Mouse (Mus musculus) liver, postnatal 0 days (tissue): Measurements from ENCODE around the gene Cd86. TPM values are rescaled to one million over a fixed set of nuclear protein-coding genes. Genes with fewer than 3 reads are reported as not detected.

Experiments used
- ATAC-seq: fragments of 200-750 bp; cut with Nextera tagmentation; 2 replicates; pipeline ENCODE4 v1.8.0; 2017; ENCODE audit warnings: mild to moderate bottlenecking, moderate library complexity
- DNase-seq: peaks from one replicate; pipeline ENCODE4 v3.0.0-alpha.2; 2016
- H3K27ac ChIP-seq: fragments of 300-500 bp; sonication (generic); 2 replicates; pipeline ENCODE4 v1.5.1; 2014; ENCODE audit warnings: antibody characterized with exemption, moderate library complexity, mild to moderate bottlenecking, low read depth
- H3K27me3 ChIP-seq: fragments of 300-500 bp; sonication (generic); 2 replicates; pipeline ENCODE4 v1.6.1; 2014; ENCODE audit warnings: low read length, control low read depth, mixed read lengths; ENCODE audit not compliant: insufficient read depth
- H3K36me3 ChIP-seq: fragments of 300-500 bp; sonication (generic); replicated peaks from 2 replicates; pipeline ENCODE4 v1.6.1; 2014; ENCODE audit warnings: mild to moderate bottlenecking, control low read depth, low read length, moderate library complexity, mixed read lengths; ENCODE audit not compliant: insufficient read depth
- H3K4me1 ChIP-seq: fragments of 300-500 bp; sonication (generic); 2 replicates; pipeline ENCODE4 v1.6.1; 2014; ENCODE audit warnings: antibody characterized with exemption, mild to moderate bottlenecking, control low read depth; ENCODE audit not compliant: insufficient read depth
- H3K4me2 ChIP-seq: fragments of 300-500 bp; sonication (generic); 2 replicates; pipeline ENCODE4 v1.6.1; 2014; ENCODE audit warnings: low read depth, mild to moderate bottlenecking, low read length, moderate library complexity, mixed read lengths
- H3K4me3 ChIP-seq: fragments of 300-500 bp; sonication (generic); 2 replicates; pipeline ENCODE4 v1.5.1; 2014; ENCODE audit warnings: low read depth, low read length
- H3K9ac ChIP-seq: fragments of 300-500 bp; sonication (generic); replicated peaks from 2 replicates; pipeline ENCODE4 v1.6.1; 2014; ENCODE audit warnings: mild to moderate bottlenecking, moderate library complexity
- H3K9me3 ChIP-seq: fragments of 300-500 bp; sonication (generic); 2 replicates; pipeline ENCODE4 v1.6.1; 2016; ENCODE audit warnings: mild to moderate bottlenecking, control low read depth, low read length, mixed read lengths
- CTCF ChIP-seq: sonication (generic); IDR thresholded peaks from 2 replicates; pipeline ENCODE4 v1.5.1; 2016; ENCODE audit warnings: antibody characterized with exemption, low read depth
- EP300 ChIP-seq: IDR thresholded peaks from 2 replicates; pipeline ENCODE4 v1.6.1; 2016; ENCODE audit warnings: antibody characterized with exemption, low read depth, mild to moderate bottlenecking
- WGBS: fragments of 180-500 bp; shearing (Covaris S2); extraction: QIAGEN DNeasy Blood & Tissue Kit; methylation state at CpG from one replicate; pipeline ENCODE4 v1.1.7; 2014; ENCODE audit not compliant: insufficient replicate concordance; 5-methylcytosine and 5-hydroxymethylcytosine counted together
- polyA plus RNA-seq: library from polyadenylated mRNA; unstranded; fragments of >200 nt; fragmentation: Nextera tagmentation; extraction: Ambion mirVana; gene quantifications from 2 replicates; pipeline ENCODE4 v1.2.1, GENCODE M21; 2015

The Cd86 gene
- polyA plus RNA-seq, result 7.7 and 9.3 TPM in 2 replicates

GRCm38 (mm10) chr16:36665782-36666181 lies at the start of gene Cd86:
TSS of gene Cd86 (minus strand) at chr16:36666081.
- Histone ChIP-seq H3K27ac (no peak within 1 kb of the TSS), H3K27me3 (no peaks in the 10 kb centered on the region), H3K9ac (no peak within 1 kb of the TSS), H3K9me3 (no peaks in the 10 kb centered on the region), H3K4me2 (peak within 1 kb of the TSS; percentile 47), H3K4me1 (peaks cover 4% of the 10 kb centered on the region; the same call in 1 of the 2 replicates), H3K36me3 (no peaks in the 10 kb centered on the region), H3K4me3 (peak within 1 kb of the TSS; percentile 29; the same call in 1 of the 2 replicates)
- DNase-seq, result peak; percentile 24
- no peak for ATAC-seq
- TF ChIP-seq EP300 (no peak), CTCF (no peak)
- WGBS, result 27% methylated on average over 13 of the region's 13 CpGs

GRCm38 (mm10) chr16:36711760-36712159 lies 45.9 kb upstream of the Cd86 start:
- no peaks in the 10 kb centered on the region for H3K27me3 ChIP-seq
- H3K4me3 ChIP-seq, result no peak overlapping the region
- TF ChIP-seq EP300 (no peak), CTCF (no peak)
- 43% methylated on average over 12 of the region's 12 CpGs for WGBS
- H3K9ac ChIP-seq, result no peak overlapping the region
- peak overlapping the region; percentile 29; the same call in 1 of the 2 replicates for H3K27ac ChIP-seq
- no peak overlapping the region for H3K4me2 ChIP-seq
- H3K4me1 ChIP-seq, result peaks cover 4% of the 10 kb centered on the region; the same call in 1 of the 2 replicates
- DNase-seq (peak; percentile 31), ATAC-seq (peak; percentile 38; the same call in 1 of the 2 replicates)
- no peaks in the 10 kb centered on the region for H3K9me3 ChIP-seq
- no peaks in the 10 kb centered on the region for H3K36me3 ChIP-seq

- no peak for DNase-seq
- H3K4me2 ChIP-seq, result no peak overlapping the region
- peak; percentile 49 for TF ChIP-seq CTCF
- TF ChIP-seq EP300, result no peak
- H3K27me3 ChIP-seq, result no peaks in the 10 kb centered on the region
- ATAC-seq, result no peak
- H3K4me3 ChIP-seq, result no peak overlapping the region
- H3K4me1 ChIP-seq, result peaks cover 4% of the 10 kb centered on the region; the same call in 1 of the 2 replicates
- no peaks in the 10 kb centered on the region for H3K36me3 ChIP-seq
- no peak overlapping the region for H3K9ac ChIP-seq
- WGBS, result 79% methylated on average over 2 of the region's 2 CpGs
- H3K9me3 ChIP-seq, result no peaks in the 10 kb centered on the region
- no peak overlapping the region for H3K27ac ChIP-seq
Measured at GRCm38 (mm10) chr16:36710794-36711193, 44.9 kb upstream of the Cd86 start.

- WGBS, result 75% methylated on average over 17 of the region's 17 CpGs
- Histone ChIP-seq H3K27me3 (no peaks in the 10 kb centered on the region), H3K4me3 (no peak overlapping the region)
Measured at GRCm38 (mm10) chr16:36709405-36709804, 43.5 kb upstream of the Cd86 start.

GRCm38 (mm10) chr16:36708751-36709150 lies 42.9 kb upstream of the Cd86 start:
- H3K27me3 ChIP-seq, result no peaks in the 10 kb centered on the region
- WGBS, result 30% methylated on average over 7 of the region's 7 CpGs
- H3K36me3 ChIP-seq, result no peaks in the 10 kb centered on the region
- no peak overlapping the region for H3K4me3 ChIP-seq
- no peak for ATAC-seq
- H3K9me3 ChIP-seq, result no peaks in the 10 kb centered on the region
- H3K4me2 ChIP-seq, result no peak overlapping the region
- H3K9ac ChIP-seq, result no peak overlapping the region
- peak overlapping the region; percentile 16; the same call in 1 of the 2 replicates for H3K27ac ChIP-seq
- TF ChIP-seq EP300, result no peak
- no peak for TF ChIP-seq CTCF
- no peak for DNase-seq
- H3K4me1 ChIP-seq, result peaks cover 4% of the 10 kb centered on the region; the same call in 1 of the 2 replicates

More at GRCm38 (mm10) chr16:36709405-36709804, 43.5 kb upstream of the Cd86 start:
- no peaks in the 10 kb centered on the region for H3K9me3 ChIP-seq
- ATAC-seq, result no peak
- H3K4me2 ChIP-seq, result no peak overlapping the region
- no peak overlapping the region for H3K9ac ChIP-seq
- no peak overlapping the region for H3K27ac ChIP-seq
- H3K4me1 ChIP-seq, result peaks cover 4% of the 10 kb centered on the region; the same call in 1 of the 2 replicates
- no peak for TF ChIP-seq EP300
- no peak for TF ChIP-seq CTCF
- no peak for DNase-seq
- no peaks in the 10 kb centered on the region for H3K36me3 ChIP-seq

- TF ChIP-seq EP300 (no peak), CTCF (no peak)
- no peak overlapping the region for H3K4me3 ChIP-seq
- H3K36me3 ChIP-seq, result no peaks in the 10 kb centered on the region
- H3K4me1 ChIP-seq, result peaks cover 4% of the 10 kb centered on the region; the same call in 1 of the 2 replicates
- ATAC-seq, result peak; percentile 54; the same call in 1 of the 2 replicates
- no peak for DNase-seq
- H3K27me3 ChIP-seq, result no peaks in the 10 kb centered on the region
- no peak overlapping the region for H3K9ac ChIP-seq
- 60% methylated on average over 6 of the region's 6 CpGs for WGBS
- 0 out of 2 replicates have a peak overlapping the region, but pooled peaks have one; percentile 6 for H3K4me2 ChIP-seq
- no peak overlapping the region for H3K27ac ChIP-seq
- H3K9me3 ChIP-seq, result no peaks in the 10 kb centered on the region
Measured at GRCm38 (mm10) chr16:36707702-36708423, 42.0 kb upstream of the Cd86 start.
